Mouse (Mus musculus): ENCODE measurements at regions not wholly inside any gene's neighbourhood (a gene's known extent, or its start where the extent isn't known, plus 50 kb on each side); places are given as distances from the start of the nearest gene placed in this dataset.

DNA sequence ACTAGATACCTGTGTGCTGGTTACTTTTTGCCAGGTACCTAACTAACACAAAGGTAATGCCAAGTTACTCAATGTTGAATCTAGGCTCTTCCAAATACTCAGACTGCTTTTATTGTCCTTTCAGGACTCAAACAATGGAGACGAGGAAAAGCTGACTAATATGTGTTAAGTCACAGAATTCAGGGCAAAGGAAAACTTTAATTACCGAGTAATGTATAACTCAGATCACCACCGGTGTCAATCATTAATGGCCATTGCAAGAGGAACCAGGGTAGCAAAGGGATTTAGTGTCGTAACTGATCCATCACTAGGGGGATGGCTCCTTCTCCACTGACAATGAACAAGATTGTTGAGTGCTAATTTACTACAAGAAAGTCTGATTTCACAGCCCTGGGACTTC lies 105.6 kb upstream of the Atp2b1 start:
- no peak for DNase-seq (ENCODE audit: low spot score in 2 of 2)

- no peak for DNase-seq (ENCODE audit: low spot score in 2 of 2)
These were observed 85.2 kb upstream of the Atp2b1 start for GRCm38 (mm10) chr10:98829051-98829450.

GRCm38 (mm10) chr10:98831488-98831887 lies 82.7 kb upstream of the Atp2b1 start:
- no peak for DNase-seq (ENCODE audit: low spot score in 2 of 2)

GRCm38 (mm10) chr10:98837289-98838181 lies 76.7 kb upstream of the Atp2b1 start:
- DNase-seq (ENCODE audit: low spot score in 2 of 2) = no peak

DNA sequence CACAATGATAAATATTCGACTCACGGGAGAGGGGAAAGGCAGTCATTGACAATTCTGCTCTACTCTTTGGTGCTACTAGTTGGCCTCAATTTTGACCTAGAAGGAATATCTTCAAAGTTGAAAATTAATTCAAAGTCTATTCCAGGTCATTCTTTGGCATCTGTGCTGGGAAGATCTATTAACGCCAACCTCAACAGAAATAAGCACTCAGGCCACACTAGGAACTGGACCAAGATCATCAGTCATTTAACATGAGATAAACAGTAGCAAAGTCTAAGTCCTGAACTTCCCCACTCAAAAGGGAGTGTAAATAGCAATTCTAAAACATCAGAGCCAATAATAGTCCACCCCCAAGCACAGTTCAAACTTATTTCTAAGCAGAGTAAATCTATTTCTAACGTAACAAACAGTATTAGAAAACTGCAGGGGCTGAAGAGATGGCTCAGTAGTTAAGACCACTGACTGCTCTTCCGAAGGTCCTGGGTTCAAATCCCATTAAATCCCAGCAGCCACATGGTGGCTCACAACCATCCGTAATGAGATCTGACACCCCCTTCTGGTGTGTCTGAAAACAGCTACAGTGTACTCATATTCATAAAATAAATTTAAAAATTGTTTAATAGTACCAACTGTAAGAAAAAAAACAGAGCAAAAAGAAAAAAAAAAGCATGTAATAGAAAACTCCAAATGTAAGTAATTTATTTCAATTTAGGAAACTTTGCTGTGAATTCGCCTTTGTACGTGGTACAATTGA lies 75.1 kb upstream of the Atp2b1 start:
- DNase-seq (ENCODE audit: low spot score in 2 of 2) = no peak

- DNase-seq (ENCODE audit: low spot score in 2 of 2) = no peak
These were observed 74.2 kb upstream of the Atp2b1 start for GRCm38 (mm10) chr10:98839963-98840362.

- DNase-seq (ENCODE audit: low spot score in 2 of 2) = no peak
These were observed 73.8 kb upstream of the Atp2b1 start for GRCm38 (mm10) chr10:98840411-98840810.

GRCm38 (mm10) chr10:98840957-98841831 lies 73.0 kb upstream of the Atp2b1 start:
- no peak for DNase-seq (ENCODE audit: low spot score in 2 of 2)

DNA sequence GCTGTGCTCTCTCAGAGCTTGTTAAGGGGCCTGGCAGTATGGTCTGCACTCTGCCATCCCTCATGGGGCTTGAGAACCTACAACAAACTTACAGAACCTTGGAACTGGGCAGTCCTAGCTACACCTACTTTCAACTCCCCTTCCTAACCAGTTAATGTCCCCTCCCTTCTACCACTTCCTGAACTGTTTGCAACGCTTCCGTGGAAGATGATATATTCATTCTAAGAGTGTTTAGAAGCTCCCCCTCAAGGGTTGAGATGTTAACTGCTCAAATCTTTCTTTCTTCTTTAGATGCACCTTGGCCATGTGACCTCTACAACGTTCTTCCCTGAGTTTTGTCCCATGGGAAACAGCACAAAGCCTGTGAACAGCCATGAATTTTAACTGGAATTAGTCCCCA lies 72.3 kb upstream of the Atp2b1 start:
- no peak for DNase-seq (ENCODE audit: low spot score in 2 of 2)

- no peak for DNase-seq (ENCODE audit: low spot score in 2 of 2)
These were observed 71.5 kb upstream of the Atp2b1 start for GRCm38 (mm10) chr10:98842721-98843120.

- no peak for DNase-seq (ENCODE audit: low spot score in 2 of 2)
These were observed 64.4 kb upstream of the Atp2b1 start for GRCm38 (mm10) chr10:98849851-98850250.

DNA sequence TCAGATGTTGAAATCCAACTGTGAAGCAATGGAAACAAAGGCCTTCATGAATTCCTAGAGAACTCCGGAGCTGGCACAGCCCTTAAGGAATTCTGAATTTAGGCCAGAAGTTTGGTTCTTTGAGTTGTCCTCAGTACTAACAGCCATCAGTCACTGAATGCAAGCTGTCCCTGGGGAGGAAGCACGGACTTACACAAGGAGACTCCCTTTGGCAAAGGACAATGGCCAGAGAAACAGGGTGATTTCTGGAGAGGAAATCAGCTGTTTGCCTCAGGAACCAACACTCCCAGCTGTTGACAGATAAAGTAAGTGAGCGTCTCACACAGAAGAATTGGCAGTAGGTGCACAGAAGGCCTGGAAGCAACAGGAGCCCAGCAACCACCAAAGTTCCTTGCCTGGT lies 56.8 kb upstream of the Atp2b1 start:
- no peak for DNase-seq (ENCODE audit: low spot score in 2 of 2)

- no peak for DNase-seq (ENCODE audit: low spot score in 2 of 2)
These were observed 52.7 kb upstream of the Atp2b1 start for GRCm38 (mm10) chr10:98861521-98861920.

DNA sequence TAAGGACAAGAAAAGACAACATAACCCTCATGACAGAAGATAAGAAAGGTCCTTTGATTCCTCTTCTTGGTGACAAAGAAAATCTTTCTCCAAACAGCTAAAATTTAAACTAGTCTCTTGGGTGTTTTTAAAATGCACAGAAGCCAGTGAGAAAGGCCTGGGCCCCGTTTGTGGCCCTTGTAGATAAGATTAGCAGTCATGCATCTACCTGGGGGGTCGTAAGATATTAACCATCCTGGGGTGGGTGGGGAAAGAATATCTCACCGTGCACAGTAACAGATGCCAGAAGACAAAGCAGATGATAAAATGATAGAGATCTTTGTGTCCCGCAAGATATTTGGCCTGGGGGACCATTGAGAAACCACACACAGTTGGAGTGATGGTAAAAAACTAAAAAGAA lies 51.5 kb upstream of the Atp2b1 start:
- no peak for DNase-seq (ENCODE audit: low spot score in 2 of 2)

- no peak for DNase-seq (ENCODE audit: low spot score in 2 of 2)
These were observed 49.8 kb upstream of the Atp2b1 start for GRCm38 (mm10) chr10:98864384-98864783.
